Mouse (Mus musculus) erythroblast, embryonic 14.5 days (primary cell): ENCODE results near the gene Arid4a.

Source experiments
- GATA1 ChIP-seq: IDR thresholded peaks from 2 replicates; pipeline ENCODE4 v1.6.1; 2012; ENCODE audit warnings: low read length, inconsistent platforms, mixed read lengths
- TAL1 ChIP-seq: IDR thresholded peaks from 3 replicates; pipeline ENCODE4 v1.6.1; 2012; ENCODE audit warnings: low read length, inconsistent platforms, mixed read lengths

DNA sequence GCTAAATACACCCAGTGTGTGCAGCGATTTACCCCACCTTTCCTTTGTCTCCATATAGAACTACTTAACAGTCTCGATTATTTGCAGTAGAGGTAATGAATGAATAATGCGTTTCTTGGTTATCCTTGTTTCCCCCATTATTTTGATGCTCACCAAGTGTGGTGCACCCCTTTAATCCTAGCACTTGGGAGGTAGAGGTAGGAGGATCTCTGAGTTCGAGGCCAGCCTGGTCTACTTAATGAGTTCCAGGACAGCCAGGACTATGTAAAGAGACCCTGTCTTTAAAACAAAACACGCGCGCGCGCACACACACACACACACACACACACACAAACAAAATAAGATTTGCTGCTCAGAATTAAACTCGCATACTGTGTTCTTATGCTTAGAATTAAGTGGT, 40.4 kb upstream of the Arid4a start:
- TF ChIP-seq GATA1 (no peak), TAL1 (no peak)
